Mouse (Mus musculus): ENCODE measurements around the gene Ebf3.

Gene Ebf3

GRCm38 (mm10) chr7:137197118-137198030 is 116.9 kb downstream of the Ebf3 start:
- DNase-seq, result no peak

GRCm38 (mm10) chr7:137196536-137196935 is 117.7 kb downstream of the Ebf3 start:
- DNase-seq, result no peak

GRCm38 (mm10) chr7:137192776-137193278 is 121.4 kb downstream of the Ebf3 start:
- no peak for DNase-seq

GRCm38 (mm10) chr7:137191889-137192288 is 122.4 kb downstream of the Ebf3 start:
- DNase-seq, result no peak

GRCm38 (mm10) chr7:137172278-137172677 is 142.0 kb downstream of the Ebf3 start:
- no peak for DNase-seq

- DNase-seq, result no peak
These were observed 155.2 kb downstream of the Ebf3 start for GRCm38 (mm10) chr7:137159086-137159485.

GRCm38 (mm10) chr7:137154623-137155022 is 159.6 kb downstream of the Ebf3 start:
- no peak for DNase-seq

- DNase-seq, result no peak
These were observed 162.4 kb downstream of the Ebf3 start for GRCm38 (mm10) chr7:137151854-137152253.

- DNase-seq, result no peak
These were observed 167.1 kb downstream of the Ebf3 start for GRCm38 (mm10) chr7:137147101-137147500.

Measured in thymus, postnatal 14 days (tissue).